Mouse (Mus musculus): Measurements from ENCODE around the gene Spata1. TPM values are rescaled to one million over a fixed set of nuclear protein-coding genes. Genes with fewer than 3 reads are reported as not detected.
A peak's percentile ranks its signal among the peaks of the same experiment; 100 is the strongest.

The Spata1 gene
- polyA plus RNA-seq, 1 experiment from 2014 or later, result 5.7 TPM

DNA sequence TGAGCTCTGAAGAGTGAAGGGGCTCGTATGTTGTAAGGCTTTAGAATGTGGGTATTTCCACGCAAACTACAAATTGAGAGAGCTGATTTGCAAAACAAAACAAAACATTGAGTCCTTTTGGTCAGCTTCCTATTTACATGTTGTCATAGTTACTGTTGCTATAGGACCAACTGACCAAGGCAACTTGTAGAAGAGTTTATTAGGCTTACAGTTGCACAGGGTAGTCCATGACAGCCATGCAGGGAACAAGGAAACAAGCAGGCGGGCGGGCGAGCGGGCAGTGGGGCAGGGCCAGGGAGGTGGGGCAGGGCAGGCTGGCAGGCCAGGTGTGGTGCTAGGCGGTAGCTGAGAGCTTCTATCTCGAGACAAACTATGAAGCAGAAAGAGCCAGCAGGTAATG is 73.1 kb downstream of the Spata1 start:
- no peak overlapping the region for H3K9ac ChIP-seq (replicated peaks; ENCODE audit: low read length)
- H3K27me3 ChIP-seq (ENCODE audit: control insufficient read depth, insufficient read depth, low read length), result no peaks in the 10 kb centered on the region
- no peaks in the 10 kb centered on the region; the same call in 1 of the 2 replicates for H3K36me3 ChIP-seq (replicated peaks; ENCODE audit: control insufficient read depth, insufficient read depth, low read depth, low read length)
- H3K4me3 ChIP-seq (ENCODE audit: low read depth, low read length), result no peak overlapping the region
- no peaks in the 10 kb centered on the region for H3K4me1 ChIP-seq (ENCODE audit: control insufficient read depth, insufficient read depth, low read length)
- no peak overlapping the region for H3K4me2 ChIP-seq (ENCODE audit: low read depth, low read length)
- DNase-seq (ENCODE audit: low spot score), result no peak
- H3K27ac ChIP-seq (replicated peaks; ENCODE audit: low read depth, low read length), result no peak overlapping the region
- 94% methylated on average over 8 of the region's 8 CpGs for WGBS
- ATAC-seq (replicated peaks; ENCODE audit: insufficient number of reproducible peaks, low FRiP score, low TSS enrichment, low read depth), result no peak
- H3K9me3 ChIP-seq (replicated peaks; ENCODE audit: control insufficient read depth, low read length), result no peaks in the 10 kb centered on the region

DNA sequence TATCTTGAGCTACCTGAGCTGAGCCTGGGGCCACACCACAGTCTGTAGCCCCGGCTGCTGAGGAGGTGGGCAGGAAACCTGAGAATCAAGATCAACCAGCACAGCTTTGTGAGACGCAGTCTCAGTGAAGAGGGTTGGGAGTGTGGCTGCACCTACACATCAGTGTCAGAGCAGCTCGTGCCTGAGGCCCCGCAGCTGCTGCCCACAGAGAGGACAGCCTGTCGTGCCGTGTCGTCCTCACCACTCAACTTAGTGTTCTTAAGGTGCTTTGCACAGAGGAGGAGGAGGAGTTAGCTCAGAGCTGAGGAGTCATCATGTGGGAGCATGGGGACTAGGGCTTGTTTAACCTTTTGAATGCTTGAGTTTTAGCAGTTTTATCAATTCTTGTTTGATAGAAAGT is 73.7 kb downstream of the Spata1 start:
- ATAC-seq (replicated peaks; ENCODE audit: insufficient number of reproducible peaks, low FRiP score, low TSS enrichment, low read depth) (no peak), DNase-seq (ENCODE audit: low spot score) (no peak)
- Histone ChIP-seq H3K9ac (replicated peaks; ENCODE audit: low read length) (no peak overlapping the region), H3K27ac (replicated peaks; ENCODE audit: low read depth, low read length) (no peak overlapping the region), H3K36me3 (replicated peaks; ENCODE audit: control insufficient read depth, insufficient read depth, low read depth, low read length) (no peaks in the 10 kb centered on the region; the same call in 1 of the 2 replicates), H3K4me2 (ENCODE audit: low read depth, low read length) (no peak overlapping the region), H3K27me3 (ENCODE audit: control insufficient read depth, insufficient read depth, low read length) (no peaks in the 10 kb centered on the region), H3K4me3 (ENCODE audit: low read depth, low read length) (no peak overlapping the region), H3K4me1 (ENCODE audit: control insufficient read depth, insufficient read depth, low read length) (no peaks in the 10 kb centered on the region), H3K9me3 (replicated peaks; ENCODE audit: control insufficient read depth, low read length) (no peaks in the 10 kb centered on the region)
- WGBS, result 76% methylated on average over 7 of the region's 7 CpGs

DNA sequence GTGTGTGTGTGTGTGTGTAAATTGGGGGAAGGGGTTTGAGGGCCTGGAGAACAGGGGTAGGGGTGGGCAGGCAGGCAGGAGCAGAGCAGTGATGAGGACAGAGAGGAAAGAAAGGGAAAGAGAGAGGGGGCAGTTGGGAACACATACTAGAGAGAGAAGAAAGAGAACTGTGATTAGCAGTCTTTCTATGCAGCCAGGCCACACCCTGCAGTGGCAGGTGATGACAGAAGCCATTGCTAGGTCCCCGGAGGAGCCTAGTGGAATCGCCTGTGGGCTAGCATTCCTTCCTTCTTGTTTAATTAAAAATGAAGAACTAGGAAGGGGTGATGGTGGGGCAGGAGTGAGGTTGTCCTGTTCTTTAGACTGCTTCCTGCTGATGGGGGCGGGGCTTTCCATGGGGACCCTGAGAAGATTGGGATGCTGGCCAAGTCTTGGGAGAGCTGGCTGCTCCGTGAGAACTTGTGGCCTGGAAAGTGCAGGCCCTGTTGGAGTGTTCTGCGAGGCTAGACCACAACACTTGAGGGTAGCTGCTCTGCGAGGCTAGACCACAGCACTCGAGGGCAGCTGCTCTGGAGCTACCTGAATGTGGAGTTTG is 75.2 kb downstream of the Spata1 start:
- Histone ChIP-seq H3K27ac (replicated peaks; ENCODE audit: low read depth, low read length) (no peak overlapping the region), H3K27me3 (ENCODE audit: control insufficient read depth, insufficient read depth, low read length) (no peaks in the 10 kb centered on the region), H3K36me3 (replicated peaks; ENCODE audit: control insufficient read depth, insufficient read depth, low read depth, low read length) (no peaks in the 10 kb centered on the region; the same call in 1 of the 2 replicates), H3K4me1 (ENCODE audit: control insufficient read depth, insufficient read depth, low read length) (no peaks in the 10 kb centered on the region), H3K9me3 (replicated peaks; ENCODE audit: control insufficient read depth, low read length) (no peaks in the 10 kb centered on the region), H3K4me2 (ENCODE audit: low read depth, low read length) (no peak overlapping the region), H3K9ac (replicated peaks; ENCODE audit: low read length) (no peak overlapping the region), H3K4me3 (ENCODE audit: low read depth, low read length) (no peak overlapping the region)
- 74% methylated on average over 7 of the region's 7 CpGs for WGBS
- ATAC-seq (replicated peaks; ENCODE audit: insufficient number of reproducible peaks, low FRiP score, low TSS enrichment, low read depth) (0 out of 2 replicates have a peak, but pooled peaks have one; percentile 29), DNase-seq (ENCODE audit: low spot score) (no peak)

DNA sequence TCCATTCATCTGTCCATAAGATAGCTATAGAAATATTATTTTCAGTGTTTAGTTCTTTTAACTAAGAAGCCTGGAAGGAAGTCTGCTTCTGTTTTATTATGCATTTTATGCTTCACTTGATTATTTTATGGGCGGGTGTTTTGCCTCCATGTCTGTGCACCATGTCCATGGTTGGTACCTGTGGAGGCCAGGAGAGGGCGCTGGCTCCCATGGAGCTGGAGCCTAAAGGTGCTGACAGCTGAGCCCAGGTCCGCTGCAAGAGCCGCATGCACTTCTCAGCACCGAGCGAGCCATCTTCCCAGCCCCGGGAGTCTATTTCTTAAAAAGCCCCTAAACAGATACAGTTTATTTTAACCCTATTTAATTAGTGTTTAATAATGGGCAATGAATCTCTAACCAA is 75.8 kb downstream of the Spata1 start:
- DNase-seq (ENCODE audit: low spot score), result no peak

DNA sequence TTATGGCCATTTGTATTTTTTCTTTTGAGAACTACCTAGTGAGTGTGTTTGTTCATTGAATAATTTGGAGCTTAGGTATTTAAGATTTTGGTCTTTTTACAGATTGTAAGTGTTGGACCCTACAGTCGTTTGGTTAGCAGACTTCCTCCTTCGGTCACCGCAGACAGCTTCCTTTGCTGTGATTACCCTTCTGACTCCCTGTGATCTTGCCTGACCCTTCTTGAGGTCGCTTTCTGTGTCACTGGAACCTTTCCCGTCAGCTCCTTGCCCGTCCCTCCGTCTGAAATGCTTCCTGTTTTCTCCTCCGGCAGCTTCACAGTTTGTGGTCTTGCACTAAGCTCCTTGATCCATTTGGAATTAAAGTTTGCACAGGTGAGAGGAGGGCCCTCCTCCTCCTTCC is 77.8 kb downstream of the Spata1 start:
- H3K27me3 ChIP-seq (ENCODE audit: control insufficient read depth, insufficient read depth, low read length), result no peaks in the 10 kb centered on the region
- WGBS, result 34% methylated on average over 8 of the region's 8 CpGs
- DNase-seq (ENCODE audit: low spot score), result no peak

More for the DNA sequence above, 75.8 kb downstream of the Spata1 start:
- H3K9me3 ChIP-seq (replicated peaks; ENCODE audit: control insufficient read depth, low read length), result no peaks in the 10 kb centered on the region
- H3K9ac ChIP-seq (replicated peaks; ENCODE audit: low read length), result no peak overlapping the region
- H3K27me3 ChIP-seq (ENCODE audit: control insufficient read depth, insufficient read depth, low read length), result no peaks in the 10 kb centered on the region
- no peak overlapping the region for H3K4me2 ChIP-seq (ENCODE audit: low read depth, low read length)
- H3K4me1 ChIP-seq (ENCODE audit: control insufficient read depth, insufficient read depth, low read length), result no peaks in the 10 kb centered on the region
- ATAC-seq (replicated peaks; ENCODE audit: insufficient number of reproducible peaks, low FRiP score, low TSS enrichment, low read depth), result no peak
- no peaks in the 10 kb centered on the region; the same call in 1 of the 2 replicates for H3K36me3 ChIP-seq (replicated peaks; ENCODE audit: control insufficient read depth, insufficient read depth, low read depth, low read length)
- H3K27ac ChIP-seq (replicated peaks; ENCODE audit: low read depth, low read length), result no peak overlapping the region
- H3K4me3 ChIP-seq (ENCODE audit: low read depth, low read length), result no peak overlapping the region
- WGBS, result 83% methylated on average over 7 of the region's 7 CpGs

DNA sequence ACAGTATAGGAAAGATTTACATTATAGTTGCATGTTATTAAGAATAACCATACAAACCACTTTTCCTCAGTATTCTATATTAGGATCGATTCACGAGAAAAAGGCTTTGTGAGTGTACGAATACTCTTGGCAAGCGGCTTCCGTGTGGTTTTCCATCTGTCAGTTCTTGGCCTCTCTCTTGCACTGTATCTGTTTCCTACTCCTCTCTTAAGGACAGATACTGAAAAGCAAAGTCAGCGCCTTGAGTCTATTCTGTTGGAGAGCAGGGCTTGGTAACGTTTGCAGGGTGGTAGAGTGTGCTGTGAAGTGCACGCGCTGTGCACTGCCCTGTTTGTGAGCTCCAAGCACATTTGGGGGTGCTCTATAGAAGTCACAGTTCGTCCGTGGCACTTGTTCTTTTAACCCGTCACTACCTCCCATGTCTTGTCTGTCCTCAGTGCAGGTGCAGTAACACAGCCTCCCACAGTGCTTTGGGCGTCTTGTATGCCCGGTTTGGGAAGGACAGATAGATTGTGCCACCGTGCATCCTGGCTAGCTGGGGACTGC is 79.5 kb downstream of the Spata1 start:
- no peak overlapping the region for H3K9ac ChIP-seq (replicated peaks; ENCODE audit: low read length)
- no peaks in the 10 kb centered on the region for H3K27me3 ChIP-seq (ENCODE audit: control insufficient read depth, insufficient read depth, low read length)
- no peaks in the 10 kb centered on the region for H3K4me1 ChIP-seq (ENCODE audit: control insufficient read depth, insufficient read depth, low read length)
- H3K4me3 ChIP-seq (ENCODE audit: low read depth, low read length), result no peak overlapping the region
- DNase-seq (ENCODE audit: low spot score) (no peak), ATAC-seq (replicated peaks; ENCODE audit: insufficient number of reproducible peaks, low FRiP score, low TSS enrichment, low read depth) (no peak)
- H3K27ac ChIP-seq (replicated peaks; ENCODE audit: low read depth, low read length), result no peak overlapping the region
- H3K9me3 ChIP-seq (replicated peaks; ENCODE audit: control insufficient read depth, low read length), result no peaks in the 10 kb centered on the region
- H3K4me2 ChIP-seq (ENCODE audit: low read depth, low read length), result no peak overlapping the region
- no peaks in the 10 kb centered on the region; the same call in 1 of the 2 replicates for H3K36me3 ChIP-seq (replicated peaks; ENCODE audit: control insufficient read depth, insufficient read depth, low read depth, low read length)
- WGBS, result 90% methylated on average over 15 of the region's 15 CpGs

More for the DNA sequence above, 77.8 kb downstream of the Spata1 start:
- no peak overlapping the region for H3K27ac ChIP-seq (replicated peaks; ENCODE audit: low read depth, low read length)
- no peaks in the 10 kb centered on the region for H3K4me1 ChIP-seq (ENCODE audit: control insufficient read depth, insufficient read depth, low read length)
- no peak for ATAC-seq (replicated peaks; ENCODE audit: insufficient number of reproducible peaks, low FRiP score, low TSS enrichment, low read depth)
- H3K36me3 ChIP-seq (replicated peaks; ENCODE audit: control insufficient read depth, insufficient read depth, low read depth, low read length), result no peaks in the 10 kb centered on the region; the same call in 1 of the 2 replicates
- no peak overlapping the region for H3K4me3 ChIP-seq (ENCODE audit: low read depth, low read length)
- H3K4me2 ChIP-seq (ENCODE audit: low read depth, low read length), result no peak overlapping the region
- no peaks in the 10 kb centered on the region for H3K9me3 ChIP-seq (replicated peaks; ENCODE audit: control insufficient read depth, low read length)
- no peak overlapping the region for H3K9ac ChIP-seq (replicated peaks; ENCODE audit: low read length)

DNA sequence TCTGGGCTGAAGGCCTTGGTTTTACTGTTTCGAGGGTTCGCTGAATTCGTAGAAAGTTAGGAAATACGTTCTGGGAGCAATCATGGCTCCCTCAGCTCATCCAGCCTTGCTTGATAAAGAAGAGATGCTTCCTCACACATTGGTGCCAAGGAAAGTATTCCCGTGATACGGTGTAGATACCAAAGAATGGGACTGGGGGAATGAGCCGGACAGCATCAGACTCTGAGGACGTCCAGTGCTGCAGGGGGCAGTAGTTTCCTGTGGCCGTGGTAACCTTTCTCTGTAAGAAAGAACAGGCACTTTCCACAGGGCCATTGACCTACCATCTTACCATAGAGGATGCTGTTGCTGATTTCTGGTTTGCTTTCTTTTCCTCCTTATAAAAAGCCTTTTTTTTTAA is 80.0 kb downstream of the Spata1 start:
- Histone ChIP-seq H3K36me3 (replicated peaks; ENCODE audit: control insufficient read depth, insufficient read depth, low read depth, low read length) (no peaks in the 10 kb centered on the region; the same call in 1 of the 2 replicates), H3K4me1 (ENCODE audit: control insufficient read depth, insufficient read depth, low read length) (no peaks in the 10 kb centered on the region), H3K4me3 (ENCODE audit: low read depth, low read length) (no peak overlapping the region), H3K9me3 (replicated peaks; ENCODE audit: control insufficient read depth, low read length) (no peaks in the 10 kb centered on the region), H3K9ac (replicated peaks; ENCODE audit: low read length) (no peak overlapping the region), H3K27ac (replicated peaks; ENCODE audit: low read depth, low read length) (no peak overlapping the region), H3K4me2 (ENCODE audit: low read depth, low read length) (no peak overlapping the region), H3K27me3 (ENCODE audit: control insufficient read depth, insufficient read depth, low read length) (no peaks in the 10 kb centered on the region)
- DNase-seq (ENCODE audit: low spot score) (no peak), ATAC-seq (replicated peaks; ENCODE audit: insufficient number of reproducible peaks, low FRiP score, low TSS enrichment, low read depth) (no peak)
- WGBS, result 88% methylated on average over 9 of the region's 9 CpGs

DNA sequence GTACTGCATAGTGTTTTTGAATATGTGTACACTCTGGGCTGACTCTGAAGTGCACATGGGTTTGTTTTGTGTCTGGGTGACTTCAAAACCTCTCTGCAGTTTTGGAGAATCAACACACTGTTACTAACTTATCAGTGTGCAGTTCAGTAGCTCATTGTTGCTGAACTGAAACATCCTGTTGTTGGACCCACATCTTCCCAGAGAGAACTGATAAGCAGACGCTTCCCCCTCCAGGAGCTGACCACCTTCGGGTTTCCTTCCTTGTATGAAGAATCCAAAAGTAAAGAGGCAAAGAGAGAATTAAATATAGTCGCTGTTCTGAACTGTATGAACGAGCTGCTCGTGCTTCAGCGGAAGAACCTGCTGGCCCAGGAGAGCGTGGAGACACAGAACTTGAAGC is 80.7 kb downstream of the Spata1 start:
- no peaks in the 10 kb centered on the region; the same call in 1 of the 2 replicates for H3K36me3 ChIP-seq (replicated peaks; ENCODE audit: control insufficient read depth, insufficient read depth, low read depth, low read length)
- no peak overlapping the region for H3K4me2 ChIP-seq (ENCODE audit: low read depth, low read length)
- no peak overlapping the region for H3K27ac ChIP-seq (replicated peaks; ENCODE audit: low read depth, low read length)
- no peaks in the 10 kb centered on the region for H3K9me3 ChIP-seq (replicated peaks; ENCODE audit: control insufficient read depth, low read length)
- H3K4me3 ChIP-seq (ENCODE audit: low read depth, low read length), result no peak overlapping the region
- WGBS, result 83% methylated on average over 7 of the region's 7 CpGs
- ATAC-seq (replicated peaks; ENCODE audit: insufficient number of reproducible peaks, low FRiP score, low TSS enrichment, low read depth) (no peak), DNase-seq (ENCODE audit: low spot score) (no peak)
- H3K27me3 ChIP-seq (ENCODE audit: control insufficient read depth, insufficient read depth, low read length), result no peaks in the 10 kb centered on the region
- H3K4me1 ChIP-seq (ENCODE audit: control insufficient read depth, insufficient read depth, low read length), result no peaks in the 10 kb centered on the region
- H3K9ac ChIP-seq (replicated peaks; ENCODE audit: low read length), result no peak overlapping the region

All from embryonic facial prominence, embryonic 11.5 days (tissue).